8 mouse cellular contexts compared by ENCODE assay signal in genomic region chr7:73540202-73541078, GRCm38 (mm10). TPM values are rescaled to one million over a fixed set of nuclear protein-coding genes. Genes with fewer than 3 reads are reported as not detected.
DNase-seq lines count a peak whose midpoint lies in the region; ATAC-seq and TF ChIP-seq lines count a peak whose summit lies in the region.

No protein-coding gene starts in this region.

- TF ChIP-seq POLR2A in kidney, adult 2 months (IDR thresholded peaks at IDR 0.05; ENCODE audit: low read depth, low read length), result no peak
- no peak for TF ChIP-seq POLR2A in MEL (IDR thresholded peaks at IDR 0.05; ENCODE audit: control insufficient read depth in 1 of 2, insufficient read depth in 1 of 2, low read depth in 1 of 2, low read length in 2 of 2, poor library complexity in 1 of 2)

- H3K27ac ChIP-seq in kidney, adult 2 months (ENCODE audit: insufficient read depth, low read depth, low read length), result peak overlapping the region; percentile 97
- peak overlapping the region; percentile 94 for H3K27ac ChIP-seq in MEL (ENCODE audit: control insufficient read depth, low read depth, low read length)
- H3K27ac ChIP-seq in heart, postnatal 0 days (ENCODE audit: low read depth), result peak overlapping the region; percentile 99
- peak overlapping the region; percentile 74 for H3K27ac ChIP-seq in midbrain, embryonic 12.5 days (replicated peaks)

- TF ChIP-seq CTCF in kidney, adult 2 months (conservative IDR thresholded peaks at IDR 0.05; ENCODE audit: insufficient read depth, insufficient read length, low read depth, low read length), result no peak
- no peak for TF ChIP-seq CTCF in MEL (IDR thresholded peaks at IDR 0.05 in 2 of 3, conservative IDR thresholded peaks at IDR 0.05 in 1 of 3; ENCODE audit: control insufficient read depth in 1 of 3, insufficient read depth in 1 of 3, low read depth in 2 of 3, low read length in 3 of 3, poor library complexity in 1 of 3, severe bottlenecking in 1 of 3)
- no peak for TF ChIP-seq CTCF in heart, postnatal 0 days (IDR thresholded peaks at IDR 0.05; ENCODE audit: low read depth)

- peak overlapping the region; percentile 59 for H3K4me2 ChIP-seq in heart, postnatal 0 days (ENCODE audit: low read depth, low read length)
- peak overlapping the region; percentile 66 for H3K4me2 ChIP-seq in midbrain, embryonic 12.5 days (replicated peaks)

- H3K79me2 ChIP-seq in MEL (ENCODE audit: control insufficient read depth, insufficient read depth, low read length, poor library complexity), result peaks cover 41% of the 10 kb centered on the region

- H3K27me3 ChIP-seq in kidney, adult 2 months (replicated peaks; ENCODE audit: control insufficient read depth, insufficient read depth, low read length), result no peaks in the 10 kb centered on the region
- H3K27me3 ChIP-seq in MEL (ENCODE audit: control insufficient read depth in 1 of 2, insufficient read depth in 2 of 2, low read length in 2 of 2), result no peaks in the 10 kb centered on the region
- no peaks in the 10 kb centered on the region for H3K27me3 ChIP-seq in heart, postnatal 0 days (ENCODE audit: control insufficient read depth, insufficient read depth, low read length)
- no peaks in the 10 kb centered on the region for H3K27me3 ChIP-seq in midbrain, embryonic 12.5 days

- peaks cover 6% of the 10 kb centered on the region for H3K36me3 ChIP-seq in kidney, adult 2 months (ENCODE audit: control insufficient read depth, insufficient read depth, low read length)
- H3K36me3 ChIP-seq in MEL (ENCODE audit: control insufficient read depth in 1 of 2, insufficient read depth in 2 of 2, low read length in 2 of 2), result peaks cover 28 to 29% of the 10 kb centered on the region in 2 experiments
- peaks cover 12% of the 10 kb centered on the region for H3K36me3 ChIP-seq in heart, postnatal 0 days (replicated peaks; ENCODE audit: control insufficient read depth, insufficient read depth, low read length)
- H3K36me3 ChIP-seq in midbrain, embryonic 12.5 days, result peaks cover 15% of the 10 kb centered on the region

- peak overlapping the region; percentile 100 for H3K9ac ChIP-seq in MEL (ENCODE audit: control insufficient read depth, low read depth, low read length, poor library complexity, severe bottlenecking)
- peak overlapping the region; percentile 89 for H3K9ac ChIP-seq in heart, postnatal 0 days (replicated peaks; ENCODE audit: low read depth, low read length)
- H3K9ac ChIP-seq in midbrain, embryonic 12.5 days (replicated peaks), result peak overlapping the region; percentile 76

- no peak for ATAC-seq in heart, postnatal 0 days (ENCODE audit: insufficient read depth, low read depth)
- no peak for ATAC-seq in midbrain, embryonic 12.5 days (ENCODE audit: low FRiP score, low read depth)

- H3K9me3 ChIP-seq in MEL (replicated peaks; ENCODE audit: insufficient read depth, low read length), result no peaks in the 10 kb centered on the region
- H3K9me3 ChIP-seq in heart, postnatal 0 days (replicated peaks; ENCODE audit: control insufficient read depth, low read length), result no peaks in the 10 kb centered on the region
- H3K9me3 ChIP-seq in midbrain, embryonic 12.5 days, result no peaks in the 10 kb centered on the region

- TF ChIP-seq EP300 in MEL (IDR thresholded peaks at IDR 0.05; ENCODE audit: low read depth in 1 of 2, low read length in 2 of 2), result no peak
- no peak for TF ChIP-seq EP300 in heart, postnatal 0 days (IDR thresholded peaks at IDR 0.05; ENCODE audit: low read depth)

- peaks cover 17% of the 10 kb centered on the region for H3K4me1 ChIP-seq in kidney, adult 2 months (ENCODE audit: control insufficient read depth, insufficient read depth, low read length)
- H3K4me1 ChIP-seq in MEL (ENCODE audit: control insufficient read depth in 1 of 2, insufficient read depth in 2 of 2, low read length in 2 of 2), result peaks cover 6 to 8% of the 10 kb centered on the region in 2 experiments
- H3K4me1 ChIP-seq in heart, postnatal 0 days (ENCODE audit: control insufficient read depth, insufficient read depth), result peaks cover 21% of the 10 kb centered on the region
- peaks cover 16% of the 10 kb centered on the region for H3K4me1 ChIP-seq in midbrain, embryonic 12.5 days

- H3K4me3 ChIP-seq in kidney, adult 2 months (ENCODE audit: insufficient read depth, low read depth, low read length), result peak overlapping the region; percentile 49
- H3K4me3 ChIP-seq in MEL (ENCODE audit: control insufficient read depth in 1 of 2, insufficient read depth in 1 of 2, low read depth in 2 of 2, low read length in 2 of 2), result peak overlapping the region; percentile 89 to 91
- peak overlapping the region; percentile 69 for H3K4me3 ChIP-seq in heart, postnatal 0 days (ENCODE audit: low read depth, low read length)
- peak overlapping the region; percentile 72 for H3K4me3 ChIP-seq in midbrain, embryonic 12.5 days

- DNase-seq in kidney, adult 2 months, result no peak
- no peak for DNase-seq in kidney, adult 9 months
- DNase-seq in MEL (ENCODE audit: low read depth, low spot score), result peak; percentile 65
- no peak for DNase-seq in heart, postnatal 0 days (ENCODE audit: low spot score)
- DNase-seq in urinary bladder, adult 2 months (ENCODE audit: low spot score), result no peak
- no peak for DNase-seq in kidney, postnatal 4 days
- DNase-seq in right cerebral cortex, postnatal 14 days, result no peak

- under 1% methylated on average over 12 of the region's 12 CpGs for WGBS in kidney, adult 2 months
- WGBS in heart, postnatal 0 days, result under 1% methylated on average over 12 of the region's 12 CpGs
- WGBS in midbrain, embryonic 12.5 days, result 5% methylated on average over 12 of the region's 12 CpGs

- TF ChIP-seq RAD21 in MEL (IDR thresholded peaks at IDR 0.05; ENCODE audit: low read depth, low read length), result no peak

TF ChIP-seq in MEL, 35 proteins besides CTCF, POLR2A, EP300 and RAD21:
- TF ChIP-seq ZNF384 (IDR thresholded peaks at IDR 0.05; ENCODE audit: low read depth, low read length), result no peak
- no peak for TF ChIP-seq USF1 (IDR thresholded peaks at IDR 0.05; ENCODE audit: low read depth, low read length)
- no peak for TF ChIP-seq BHLHE40 (IDR thresholded peaks at IDR 0.05; ENCODE audit: borderline replicate concordance, low read depth, low read length)
- no peak for TF ChIP-seq ZMIZ1 (IDR thresholded peaks at IDR 0.05; ENCODE audit: low read depth, low read length)
- TF ChIP-seq POLR2AphosphoS5 (IDR thresholded peaks at IDR 0.05; ENCODE audit: borderline replicate concordance, low read depth, low read length), result no peak
- no peak for TF ChIP-seq POLR2AphosphoS2 (IDR thresholded peaks at IDR 0.05; ENCODE audit: low read length)
- no peak for TF ChIP-seq ZKSCAN1 (IDR thresholded peaks at IDR 0.05; ENCODE audit: low read depth, low read length)
- no peak for TF ChIP-seq MEF2A (IDR thresholded peaks at IDR 0.05; ENCODE audit: extremely low read depth, insufficient replicate concordance, low read depth, low read length, poor library complexity, severe bottlenecking)
- TF ChIP-seq TAL1 (IDR thresholded peaks at IDR 0.05; ENCODE audit: low read length), result no peak
- TF ChIP-seq HCFC1 (IDR thresholded peaks at IDR 0.05; ENCODE audit: low read depth, low read length), result no peak
- TF ChIP-seq SIN3A (IDR thresholded peaks at IDR 0.05; ENCODE audit: low read length), result no peak
- TF ChIP-seq E2F4 (IDR thresholded peaks at IDR 0.05; ENCODE audit: borderline replicate concordance, low read depth, low read length), result no peak
- TF ChIP-seq NRF1 (IDR thresholded peaks at IDR 0.05; ENCODE audit: insufficient read depth, low read depth, low read length, poor library complexity, severe bottlenecking), result no peak
- no peak for TF ChIP-seq USF2 (IDR thresholded peaks at IDR 0.05; ENCODE audit: borderline replicate concordance in 1 of 2, insufficient read depth in 1 of 2, low read depth in 1 of 2, low read length in 2 of 2)

RNA-seq across cellular contexts. Expression of gene Chd2, which starts 1.2 kb away (rescaled TPM):
- polyA plus RNA-seq in kidney, adult 2 months (2012; rRNA removed), result 33.9 and 36.9 TPM in 2 replicates
- total RNA-seq in MEL (2012; rRNA removed), result 9.9 and 16.9 TPM in 2 replicates
- polyA plus RNA-seq in MEL (2012; ENCODE audit: insufficient read depth in 1 of 2, insufficient read length in 2 of 2, low read depth in 1 of 2, low replicate concordance in 2 of 2, missing spikeins in 1 of 2), result 100 to 1,000 TPM in 1 of 2 experiments, 10 to 100 TPM in 1; 21.4 to 275 TPM
- total RNA-seq in heart, postnatal 0 days (2014; rRNA removed; ENCODE audit: low replicate concordance), result 43.0 and 65.5 TPM in 2 replicates
- 31.1 and 32.2 TPM in 2 replicates for polyA plus RNA-seq in heart, postnatal 0 days (2015; fragmentation: Nextera tagmentation; extraction: Ambion mirVana)
- 54.8 and 61.4 TPM in 2 replicates for polyA plus RNA-seq in midbrain, embryonic 12.5 days (2016; fragmentation: Nextera tagmentation; extraction: Ambion mirVana)
- 25.6 and 27.3 TPM in 2 replicates for polyA plus RNA-seq in urinary bladder, adult 2 months (2012; rRNA removed)
